Mouse (Mus musculus): ENCODE measurements around the gene Atp8a1. TPM values are rescaled to one million over a fixed set of nuclear protein-coding genes. Genes with fewer than 3 reads are reported as not detected.

The Atp8a1 gene
- polyA plus RNA-seq, 1 experiment, result not detected

DNA sequence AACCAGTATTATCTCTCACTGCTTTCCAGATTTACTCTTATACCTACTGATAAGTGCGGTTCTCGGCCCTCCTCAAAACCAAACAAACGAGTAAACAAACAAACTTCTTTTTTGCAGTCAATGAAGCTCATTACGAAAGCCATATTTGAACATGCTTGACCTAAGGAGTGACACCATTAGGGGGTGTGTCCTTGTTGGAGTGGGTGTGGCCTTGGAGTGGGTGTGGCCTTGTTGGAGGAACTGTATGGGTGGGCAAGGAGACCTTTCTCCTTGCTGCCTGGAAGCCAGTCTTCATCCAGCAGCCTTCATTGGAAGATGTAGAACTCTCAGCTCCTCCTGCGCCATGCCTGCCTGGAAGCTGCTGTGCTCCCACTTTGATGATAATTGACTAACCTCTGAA is 13.4 kb downstream of the Atp8a1 start:
- no peak overlapping the region for H3ac ChIP-seq (ENCODE audit: control insufficient read depth, insufficient read length, low read depth)
- no peaks in the 10 kb centered on the region for H3K79me3 ChIP-seq (ENCODE audit: low read depth)
- H3K36me3 ChIP-seq (ENCODE audit: control insufficient read depth, insufficient read depth), result no peaks in the 10 kb centered on the region
- H3K27me3 ChIP-seq (ENCODE audit: control insufficient read depth, insufficient read depth, insufficient read length), result no peaks in the 10 kb centered on the region
- TF ChIP-seq MYOG (IDR thresholded peaks at IDR 0.05; ENCODE audit: control insufficient read depth, extremely low read depth, insufficient read length) (no peak), USF1 (IDR thresholded peaks at IDR 0.05; ENCODE audit: low read depth) (no peak), FOSL1 (IDR thresholded peaks at IDR 0.05; ENCODE audit: insufficient read depth, low read length, poor library complexity, severe bottlenecking) (no peak), MAX (IDR thresholded peaks at IDR 0.05) (no peak), CTCF (IDR thresholded peaks at IDR 0.05; ENCODE audit: control insufficient read depth, insufficient read depth, insufficient read length) (no peak), CEBPB (IDR thresholded peaks at IDR 0.05; ENCODE audit: low read depth) (no peak), MYOD1 (IDR thresholded peaks at IDR 0.05; ENCODE audit: control insufficient read depth, insufficient read length, low read depth) (no peak)
- no peaks in the 10 kb centered on the region for H3K79me2 ChIP-seq (ENCODE audit: control insufficient read depth, insufficient read depth)
- H3K4me3 ChIP-seq (ENCODE audit: insufficient read depth, poor library complexity, severe bottlenecking), result no peak overlapping the region

DNA sequence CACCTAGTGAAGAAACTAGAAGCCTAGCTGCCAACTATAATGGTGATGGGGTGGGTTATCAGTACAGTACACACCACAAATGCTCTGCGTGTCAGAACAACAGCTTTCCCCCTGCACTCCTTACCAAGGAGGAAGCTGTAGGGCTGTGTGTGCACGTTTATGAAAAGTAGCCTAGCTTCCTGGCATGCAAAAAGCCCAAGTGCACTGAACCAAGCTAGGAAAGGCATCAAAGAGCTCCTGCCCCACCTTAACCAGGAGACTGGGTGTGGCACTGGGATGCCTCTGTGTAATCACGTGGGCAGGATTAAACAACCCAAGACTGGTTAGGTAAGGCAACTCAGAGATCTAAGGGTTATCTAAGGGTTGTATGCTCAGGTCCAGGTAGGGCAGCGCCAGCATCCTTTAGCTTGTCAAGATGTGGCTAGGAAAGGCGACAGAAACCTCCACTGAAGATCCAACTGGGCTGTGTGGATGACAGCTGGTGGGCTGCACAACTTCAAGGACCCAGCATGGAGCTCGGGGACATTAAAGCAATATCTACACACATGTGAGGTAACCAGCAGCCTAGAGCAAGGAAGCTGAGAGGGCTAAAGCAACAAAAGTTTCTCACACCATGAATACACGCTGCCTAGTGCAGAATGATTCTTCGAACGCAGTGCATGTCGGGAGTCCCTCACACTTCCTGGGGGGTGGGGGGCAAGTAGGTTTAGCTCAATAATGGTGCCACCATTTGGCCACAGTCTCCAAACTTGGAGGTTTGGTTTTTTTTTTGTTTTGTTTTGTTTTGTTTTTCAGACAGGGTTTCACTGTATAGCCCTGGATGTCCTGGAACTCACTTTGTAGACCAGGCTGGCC is 15.7 kb downstream of the Atp8a1 start:
- Histone ChIP-seq H3K79me3 (ENCODE audit: low read depth) (no peaks in the 10 kb centered on the region), H3K4me3 (ENCODE audit: insufficient read depth, poor library complexity, severe bottlenecking) (no peak overlapping the region)
- no peak for TF ChIP-seq CEBPB (IDR thresholded peaks at IDR 0.05; ENCODE audit: low read depth)
- no peak for TF ChIP-seq MYOG (IDR thresholded peaks at IDR 0.05; ENCODE audit: control insufficient read depth, extremely low read depth, insufficient read length)
- TF ChIP-seq USF1 (IDR thresholded peaks at IDR 0.05; ENCODE audit: low read depth), result no peak
- no peak for TF ChIP-seq MAX (IDR thresholded peaks at IDR 0.05)
- no peak for TF ChIP-seq MYOD1 (IDR thresholded peaks at IDR 0.05; ENCODE audit: control insufficient read depth, insufficient read length, low read depth)
- no peak for TF ChIP-seq CTCF (IDR thresholded peaks at IDR 0.05; ENCODE audit: control insufficient read depth, insufficient read depth, insufficient read length)
- no peak for TF ChIP-seq FOSL1 (IDR thresholded peaks at IDR 0.05; ENCODE audit: insufficient read depth, low read length, poor library complexity, severe bottlenecking)

DNA sequence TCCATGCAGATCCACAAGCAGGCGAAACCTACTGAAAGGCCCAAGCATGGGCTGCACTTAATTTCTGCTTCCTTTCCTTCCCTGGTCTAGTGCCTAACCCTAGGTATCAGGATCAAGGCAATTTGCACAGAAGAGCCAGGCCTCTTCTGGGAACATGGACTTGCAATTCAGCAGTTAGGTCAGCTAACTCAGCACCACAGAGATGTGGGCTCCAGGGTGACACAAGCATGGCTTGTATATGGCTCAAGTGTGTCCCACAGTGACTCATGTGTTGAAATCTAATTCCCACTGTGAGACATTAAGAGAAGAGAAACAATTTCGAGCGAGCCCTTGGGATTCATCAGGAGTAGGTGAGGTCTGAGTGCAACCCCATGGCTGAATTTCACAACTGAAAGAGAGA is 18.9 kb downstream of the Atp8a1 start:
- H3K36me3 ChIP-seq (ENCODE audit: control insufficient read depth, insufficient read depth), result no peaks in the 10 kb centered on the region
- no peaks in the 10 kb centered on the region for H3K79me3 ChIP-seq (ENCODE audit: low read depth)
- no peaks in the 10 kb centered on the region for H3K79me2 ChIP-seq (ENCODE audit: control insufficient read depth, insufficient read depth)
- H3ac ChIP-seq (ENCODE audit: control insufficient read depth, insufficient read length, low read depth), result no peak overlapping the region
- H3K4me3 ChIP-seq (ENCODE audit: insufficient read depth, poor library complexity, severe bottlenecking), result no peak overlapping the region
- no peak for TF ChIP-seq MAX (IDR thresholded peaks at IDR 0.05)
- no peaks in the 10 kb centered on the region for H3K27me3 ChIP-seq (ENCODE audit: control insufficient read depth, insufficient read depth, insufficient read length)

More for the DNA sequence above, 15.7 kb downstream of the Atp8a1 start:
- H3K27me3 ChIP-seq (ENCODE audit: control insufficient read depth, insufficient read depth, insufficient read length), result no peaks in the 10 kb centered on the region
- H3K36me3 ChIP-seq (ENCODE audit: control insufficient read depth, insufficient read depth), result no peaks in the 10 kb centered on the region
- H3ac ChIP-seq (ENCODE audit: control insufficient read depth, insufficient read length, low read depth), result no peak overlapping the region
- H3K79me2 ChIP-seq (ENCODE audit: control insufficient read depth, insufficient read depth), result no peaks in the 10 kb centered on the region

DNA sequence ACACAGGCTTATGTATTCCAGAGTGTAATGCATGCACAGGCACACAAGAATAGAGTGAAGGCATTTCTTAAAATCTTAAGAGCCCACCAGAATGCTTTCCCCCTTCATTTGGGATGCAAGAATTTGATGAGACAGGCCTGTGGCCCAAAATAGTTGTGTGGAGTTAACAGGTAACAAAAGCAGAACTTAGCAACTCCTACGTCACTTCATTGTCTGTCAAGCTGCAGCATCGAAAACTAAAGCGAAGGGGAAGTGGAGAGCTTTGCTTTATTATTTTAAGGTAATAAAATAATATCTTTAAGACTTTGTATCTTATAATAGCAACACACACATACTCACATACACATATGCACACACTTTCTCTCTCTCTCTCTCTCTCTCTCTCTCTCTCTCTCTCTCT is 20.3 kb downstream of the Atp8a1 start:
- H3K4me3 ChIP-seq (ENCODE audit: insufficient read depth, poor library complexity, severe bottlenecking), result no peak overlapping the region

DNA sequence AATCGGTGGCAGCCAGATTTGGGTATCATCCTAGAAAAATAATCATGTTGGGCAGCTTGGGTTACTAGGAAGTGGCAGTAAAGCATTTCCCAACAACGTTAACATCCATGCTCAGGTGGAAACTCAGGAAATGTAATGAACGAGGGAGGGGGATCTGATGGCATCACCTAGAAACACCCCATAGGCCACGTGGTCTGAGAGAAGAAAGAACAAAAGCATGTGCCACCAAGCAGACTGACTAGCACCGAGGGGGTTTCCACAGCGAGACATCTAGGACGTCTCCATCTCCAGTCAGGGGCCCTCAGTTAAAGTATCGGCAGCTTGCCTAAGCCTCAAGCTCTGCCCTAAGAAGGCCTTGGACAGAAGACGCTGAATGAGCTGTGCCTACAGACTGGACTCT is 21.0 kb downstream of the Atp8a1 start:
- no peaks in the 10 kb centered on the region for H3K36me3 ChIP-seq (ENCODE audit: control insufficient read depth, insufficient read depth)
- TF ChIP-seq FOSL1 (IDR thresholded peaks at IDR 0.05; ENCODE audit: insufficient read depth, low read length, poor library complexity, severe bottlenecking) (no peak), USF1 (IDR thresholded peaks at IDR 0.05; ENCODE audit: low read depth) (no peak), MAX (IDR thresholded peaks at IDR 0.05) (no peak), MYOD1 (IDR thresholded peaks at IDR 0.05; ENCODE audit: control insufficient read depth, insufficient read length, low read depth) (no peak), MYOG (IDR thresholded peaks at IDR 0.05; ENCODE audit: control insufficient read depth, extremely low read depth, insufficient read length) (no peak), CTCF (IDR thresholded peaks at IDR 0.05; ENCODE audit: control insufficient read depth, insufficient read depth, insufficient read length) (no peak), CEBPB (IDR thresholded peaks at IDR 0.05; ENCODE audit: low read depth) (no peak)
- H3K4me3 ChIP-seq (ENCODE audit: insufficient read depth, poor library complexity, severe bottlenecking), result no peak overlapping the region
- H3ac ChIP-seq (ENCODE audit: control insufficient read depth, insufficient read length, low read depth), result no peak overlapping the region
- no peaks in the 10 kb centered on the region for H3K79me2 ChIP-seq (ENCODE audit: control insufficient read depth, insufficient read depth)
- H3K27me3 ChIP-seq (ENCODE audit: control insufficient read depth, insufficient read depth, insufficient read length), result no peaks in the 10 kb centered on the region
- no peaks in the 10 kb centered on the region for H3K79me3 ChIP-seq (ENCODE audit: low read depth)

More for the DNA sequence above, 20.3 kb downstream of the Atp8a1 start:
- no peak for TF ChIP-seq CEBPB (IDR thresholded peaks at IDR 0.05; ENCODE audit: low read depth)
- no peak for TF ChIP-seq MYOD1 (IDR thresholded peaks at IDR 0.05; ENCODE audit: control insufficient read depth, insufficient read length, low read depth)
- TF ChIP-seq USF1 (IDR thresholded peaks at IDR 0.05; ENCODE audit: low read depth), result no peak
- TF ChIP-seq CTCF (IDR thresholded peaks at IDR 0.05; ENCODE audit: control insufficient read depth, insufficient read depth, insufficient read length), result no peak
- TF ChIP-seq MAX (IDR thresholded peaks at IDR 0.05), result no peak
- no peak for TF ChIP-seq MYOG (IDR thresholded peaks at IDR 0.05; ENCODE audit: control insufficient read depth, extremely low read depth, insufficient read length)
- no peak for TF ChIP-seq FOSL1 (IDR thresholded peaks at IDR 0.05; ENCODE audit: insufficient read depth, low read length, poor library complexity, severe bottlenecking)
- Histone ChIP-seq H3K27me3 (ENCODE audit: control insufficient read depth, insufficient read depth, insufficient read length) (no peaks in the 10 kb centered on the region), H3K79me2 (ENCODE audit: control insufficient read depth, insufficient read depth) (no peaks in the 10 kb centered on the region), H3K79me3 (ENCODE audit: low read depth) (no peaks in the 10 kb centered on the region), H3K36me3 (ENCODE audit: control insufficient read depth, insufficient read depth) (no peaks in the 10 kb centered on the region), H3ac (ENCODE audit: control insufficient read depth, insufficient read length, low read depth) (no peak overlapping the region)

DNA sequence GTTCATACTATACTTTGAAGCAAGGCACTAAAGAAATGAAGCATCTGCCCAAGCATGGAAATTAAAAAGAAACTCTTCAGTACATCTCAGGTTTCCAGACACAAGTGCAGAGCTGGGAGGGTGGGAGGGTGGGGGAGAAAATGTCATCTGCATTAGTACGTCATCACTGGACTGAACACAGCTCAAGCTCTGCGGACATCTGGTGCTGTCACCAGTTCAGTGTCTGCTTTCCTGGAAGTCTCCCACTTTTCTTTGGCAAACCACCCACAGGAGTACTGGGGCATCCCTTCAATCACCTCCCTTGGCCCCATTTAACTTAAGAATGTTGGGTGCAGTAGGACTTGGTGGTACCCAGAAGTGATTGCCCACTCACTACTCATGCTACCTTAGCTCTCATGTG is 22.6 kb downstream of the Atp8a1 start:
- TF ChIP-seq MAX (IDR thresholded peaks at IDR 0.05), result no peak
- no peak for TF ChIP-seq USF1 (IDR thresholded peaks at IDR 0.05; ENCODE audit: low read depth)
- no peak for TF ChIP-seq FOSL1 (IDR thresholded peaks at IDR 0.05; ENCODE audit: insufficient read depth, low read length, poor library complexity, severe bottlenecking)
- TF ChIP-seq MYOG (IDR thresholded peaks at IDR 0.05; ENCODE audit: control insufficient read depth, extremely low read depth, insufficient read length), result no peak
- no peak for TF ChIP-seq MYOD1 (IDR thresholded peaks at IDR 0.05; ENCODE audit: control insufficient read depth, insufficient read length, low read depth)
- TF ChIP-seq CTCF (IDR thresholded peaks at IDR 0.05; ENCODE audit: control insufficient read depth, insufficient read depth, insufficient read length), result no peak
- TF ChIP-seq CEBPB (IDR thresholded peaks at IDR 0.05; ENCODE audit: low read depth), result no peak
- H3K79me3 ChIP-seq (ENCODE audit: low read depth), result no peaks in the 10 kb centered on the region
- H3ac ChIP-seq (ENCODE audit: control insufficient read depth, insufficient read length, low read depth), result no peak overlapping the region
- H3K27me3 ChIP-seq (ENCODE audit: control insufficient read depth, insufficient read depth, insufficient read length), result no peaks in the 10 kb centered on the region
- no peaks in the 10 kb centered on the region for H3K79me2 ChIP-seq (ENCODE audit: control insufficient read depth, insufficient read depth)
- H3K36me3 ChIP-seq (ENCODE audit: control insufficient read depth, insufficient read depth), result no peaks in the 10 kb centered on the region
- H3K4me3 ChIP-seq (ENCODE audit: insufficient read depth, poor library complexity, severe bottlenecking), result no peak overlapping the region

Data from C2C12 (cell line).